Mouse (Mus musculus): ENCODE measurements around the gene Mmd.

DNA sequence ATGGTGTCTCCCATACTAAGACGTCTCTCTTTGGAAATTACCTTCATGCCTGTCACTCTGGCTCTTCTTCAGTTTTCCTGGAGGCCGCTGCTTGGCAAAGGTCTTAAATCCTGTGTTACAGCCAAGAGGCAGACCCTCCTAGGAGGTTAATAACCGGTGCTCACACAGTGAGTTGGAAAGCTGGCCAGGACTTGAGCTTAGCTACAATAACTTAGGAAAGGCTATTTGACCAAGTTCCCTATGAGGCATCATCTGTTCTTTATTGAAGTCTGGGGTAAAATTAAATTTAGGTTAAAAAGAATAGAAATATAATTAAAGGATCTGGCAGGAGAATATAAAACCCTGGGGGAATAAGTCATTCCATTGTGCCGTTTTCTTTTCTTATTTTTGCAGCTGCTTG, 41.9 kb downstream of the Mmd start:
- TF ChIP-seq CTCF (IDR thresholded peaks at IDR 0.05; ENCODE audit: low read depth): no peak
- TF ChIP-seq EP300 (IDR thresholded peaks at IDR 0.05; ENCODE audit: low read depth): no peak

Measured in liver, embryonic 14.5 days (tissue).